ENCODE assay signal across 9 mouse cellular contexts in the genomic region with DNA sequence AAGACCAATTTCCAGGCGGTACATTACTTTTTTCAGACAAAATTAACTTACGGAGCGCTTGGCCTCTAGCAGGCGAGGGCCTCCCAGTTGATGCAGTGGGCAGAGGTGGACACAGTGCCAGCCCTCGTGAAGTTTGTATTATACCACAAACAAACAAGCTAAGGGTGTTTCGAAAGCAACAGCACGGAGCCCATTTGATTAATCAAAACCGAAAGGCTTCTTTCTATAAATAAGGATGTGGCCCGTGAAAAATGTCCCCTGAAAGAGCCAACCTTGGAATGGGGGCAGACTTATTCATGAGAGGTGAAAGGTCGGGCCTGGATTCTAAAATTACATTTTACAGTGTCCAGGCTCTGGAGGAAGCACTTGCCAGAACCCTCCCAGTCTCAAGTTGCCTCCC. TPM values are rescaled to one million over a fixed set of nuclear protein-coding genes. Genes with fewer than 3 reads are reported as not detected.
DNase-seq lines count a peak whose midpoint lies in the region; ATAC-seq lines count a peak whose summit lies in the region.
"Had no signal": no experiment of that assay in that cellular context is flagged by ENCODE, and none has a peak within 500 bp of the region (broad histone marks: within the 10 kb centered on the region; RNA-seq: fewer than 3 reads in every experiment).

No protein-coding gene starts in this region.

- DNase-seq in kidney, adult 9 months: peak; percentile 42
- DNase-seq in kidney, postnatal 4 days: no peak
- DNase-seq in gastrocnemius, adult 8-10 months (ENCODE audit: low spot score in 2 of 2): peak; percentile 27 to 32
- DNase-seq in midbrain, embryonic 10.5 days (ENCODE audit: low spot score): no peak
- no peak for DNase-seq in right cerebral cortex, postnatal 14 days
- no peak for DNase-seq in layer of hippocampus, postnatal 14 days (ENCODE audit: low spot score in 2 of 2)
- DNase-seq in natural killer cell, adult 2 months (ENCODE audit: low spot score in 2 of 2): no peak

- no peaks in the 10 kb centered on the region for H3K9me3 ChIP-seq in kidney, embryonic 16.5 days (ENCODE audit: low read length)
- H3K9me3 ChIP-seq in midbrain, embryonic 10.5 days (replicated peaks): no peaks in the 10 kb centered on the region

- H3K4me3 ChIP-seq in kidney, embryonic 16.5 days (ENCODE audit: low read length): peak overlapping the region; percentile 77
- H3K4me3 ChIP-seq in midbrain, embryonic 10.5 days: peak overlapping the region; percentile 72

- H3K36me3 ChIP-seq in kidney, embryonic 16.5 days (ENCODE audit: insufficient read depth, low read length): no peaks in the 10 kb centered on the region
- no peaks in the 10 kb centered on the region for H3K36me3 ChIP-seq in midbrain, embryonic 10.5 days

- H3K4me2 ChIP-seq in kidney, embryonic 16.5 days (replicated peaks; ENCODE audit: low read depth, low read length): peak overlapping the region; percentile 97

- H3K27me3 ChIP-seq in kidney, embryonic 16.5 days (ENCODE audit: insufficient read depth, low read length): no peaks in the 10 kb centered on the region
- H3K27me3 ChIP-seq in midbrain, embryonic 10.5 days (ENCODE audit: low read depth, poor library complexity, severe bottlenecking): peaks cover 20% of the 10 kb centered on the region
- H3K27me3 ChIP-seq: Patski had no signal

- H3K4me1 ChIP-seq in kidney, embryonic 16.5 days (ENCODE audit: insufficient read depth, low read length): peaks cover 19% of the 10 kb centered on the region
- H3K4me1 ChIP-seq in midbrain, embryonic 10.5 days: peaks cover 31% of the 10 kb centered on the region

- no peak for ATAC-seq in kidney, embryonic 16.5 days (ENCODE audit: low FRiP score, low TSS enrichment)

- 47% methylated on average over 10 of the region's 10 CpGs for WGBS in kidney, embryonic 16.5 days
- WGBS in midbrain, embryonic 10.5 days: 46% methylated on average over 10 of the region's 10 CpGs

- H3K27ac ChIP-seq in kidney, embryonic 16.5 days (ENCODE audit: low read length): peak overlapping the region; percentile 85
- peak overlapping the region; percentile 83 for H3K27ac ChIP-seq in midbrain, embryonic 10.5 days (replicated peaks)

- peak overlapping the region; percentile 55 for H3K9ac ChIP-seq in kidney, embryonic 16.5 days (replicated peaks; ENCODE audit: low read length)

RNA-seq across cellular contexts. Expression of a gene that starts 0.6 kb away (rescaled TPM):
- total RNA-seq in gastrocnemius, adult 8-10 months (2022): 10 to 100 TPM; 25.3 to 27.8 (median 26.6) TPM
- 36.9 and 40.4 TPM in 2 replicates for polyA plus RNA-seq in kidney, embryonic 16.5 days (2015; fragmentation: Nextera tagmentation; extraction: Ambion mirVana)
- polyA plus RNA-seq in midbrain, embryonic 10.5 days (2016; fragmentation: Nextera tagmentation; extraction: Ambion mirVana): 12.8 and 13.0 TPM in 2 replicates
- 1 to 10 TPM; 8.0 to 8.2 TPM for total RNA-seq in layer of hippocampus, postnatal 14 days (2021)

RNA-seq across cellular contexts. Expression of a gene that starts 30.1 kb away (rescaled TPM):
- not detected for total RNA-seq in gastrocnemius, adult 8-10 months (2022)
- not detected in 2 replicates for polyA plus RNA-seq in kidney, embryonic 16.5 days (2015; fragmentation: Nextera tagmentation; extraction: Ambion mirVana)
- not detected in 2 replicates for polyA plus RNA-seq in midbrain, embryonic 10.5 days (2016; fragmentation: Nextera tagmentation; extraction: Ambion mirVana)
- total RNA-seq in layer of hippocampus, postnatal 14 days (2021): not detected
- polyA plus RNA-seq: Patski had no signal

RNA-seq across cellular contexts. Expression of a gene that starts 59.6 kb away (rescaled TPM):
- total RNA-seq in gastrocnemius, adult 8-10 months (2022): not detected
- not detected in 2 replicates for polyA plus RNA-seq in kidney, embryonic 16.5 days (2015; fragmentation: Nextera tagmentation; extraction: Ambion mirVana)
- not detected in 2 replicates for polyA plus RNA-seq in midbrain, embryonic 10.5 days (2016; fragmentation: Nextera tagmentation; extraction: Ambion mirVana)
- not detected for total RNA-seq in layer of hippocampus, postnatal 14 days (2021)
- polyA plus RNA-seq: Patski had no signal

Comparison
In these comparisons a context has a peak if more than half of its experiments do, and no peak if none do; other contexts are left out.
1. DNase-seq: peak in kidney, adult 9 months (single experiment) and gastrocnemius, adult 8-10 months (2 of 2); none in kidney, postnatal 4 days (0 of 2), midbrain, embryonic 10.5 days (single experiment), right cerebral cortex, postnatal 14 days (single experiment), layer of hippocampus, postnatal 14 days (0 of 2) and natural killer cell, adult 2 months (0 of 2).